Mouse (Mus musculus): ENCODE data around the gene Stat4. TPM values are rescaled to one million over a fixed set of nuclear protein-coding genes. Genes with fewer than 3 reads are reported as not detected.

The Stat4 gene
- total and polyA plus RNA-seq, 3 experiments = 11.4 to 17.5 (median 16.7) TPM

GRCm38 (mm10) chr1:51970182-51970581, 16.8 kb upstream of the Stat4 start:
- Histone ChIP-seq H3K79me2 (replicated peaks; ENCODE audit: control insufficient read depth, extremely low read depth, insufficient read depth, poor library complexity, severe bottlenecking) (no peaks in the 10 kb centered on the region), H3K9ac (ENCODE audit: insufficient read depth, low read depth) (no peak overlapping the region), H3K4me3 (replicated peaks in 1 of 3; ENCODE audit: low read depth in 2 of 3, low read length in 2 of 3, poor library complexity in 1 of 3) (no peak overlapping the region), H3K4me1 (ENCODE audit: control insufficient read depth in 1 of 2, insufficient read depth in 2 of 2) (peaks cover 0 to 6% of the 10 kb centered on the region in 2 experiments; a peak in 2 of 4 replicates), H3K4me2 (ENCODE audit: insufficient read depth, low read depth, poor library complexity, severe bottlenecking) (no peak overlapping the region), H3K9me3 (replicated peaks; ENCODE audit: low read length) (no peaks in the 10 kb centered on the region), H3K36me3 (replicated peaks in 1 of 2; ENCODE audit: control insufficient read depth in 1 of 2, insufficient read depth in 1 of 2, low read length in 1 of 2) (no peaks in the 10 kb centered on the region), H3K27ac (ENCODE audit: insufficient read depth, low read depth) (no peak overlapping the region), H3K27me3 (replicated peaks) (no peaks in the 10 kb centered on the region)
- in situ Hi-C loops (cut with MboI; ENCODE audit: low pct_ligation_motif_present, low pct_unique_long_range_greater_than_20kb, low sequenced_read_pairs) (no loop called here), dilution Hi-C loops (cut with MboI; ENCODE audit: extremely low pct_ligation_motif_present, extremely low pct_unique_long_range_greater_than_20kb, low sequenced_read_pairs) (no loop called here)
- DNase-seq (ENCODE audit: extremely low read depth) = peak; percentile 20
- 0 out of 2 replicates have a peak, but pooled peaks have one; percentile 30 for TF ChIP-seq MAX (IDR thresholded peaks at IDR 0.05; ENCODE audit: low read length)
- TF ChIP-seq NRF1 (IDR thresholded peaks at IDR 0.05; ENCODE audit: low read depth, low read length) = no peak
- no peak for TF ChIP-seq ZC3H11A (IDR thresholded peaks at IDR 0.05; ENCODE audit: low read depth, low read length)
- TF ChIP-seq POLR2A (IDR thresholded peaks at IDR 0.05; ENCODE audit: low read depth, low read length) = no peak
- TF ChIP-seq MXI1 (IDR thresholded peaks at IDR 0.05; ENCODE audit: low read depth, low read length) = no peak

GRCm38 (mm10) chr1:51975589-51975988, 11.4 kb upstream of the Stat4 start:
- Histone ChIP-seq H3K9ac (ENCODE audit: insufficient read depth, low read depth) (no peak overlapping the region), H3K36me3 (replicated peaks in 1 of 2; ENCODE audit: control insufficient read depth in 1 of 2, insufficient read depth in 1 of 2, low read length in 1 of 2) (no peaks in the 10 kb centered on the region), H3K4me2 (ENCODE audit: insufficient read depth, low read depth, poor library complexity, severe bottlenecking) (no peak overlapping the region), H3K27ac (ENCODE audit: insufficient read depth, low read depth) (no peak overlapping the region), H3K4me1 (ENCODE audit: control insufficient read depth in 1 of 2, insufficient read depth in 2 of 2) (no peaks in the 10 kb centered on the region), H3K79me2 (replicated peaks; ENCODE audit: control insufficient read depth, extremely low read depth, insufficient read depth, poor library complexity, severe bottlenecking) (no peaks in the 10 kb centered on the region), H3K27me3 (replicated peaks) (no peaks in the 10 kb centered on the region), H3K4me3 (replicated peaks in 1 of 3; ENCODE audit: low read depth in 2 of 3, low read length in 2 of 3, poor library complexity in 1 of 3) (no peak overlapping the region), H3K9me3 (replicated peaks; ENCODE audit: low read length) (no peaks in the 10 kb centered on the region)
- TF ChIP-seq JUND (conservative IDR thresholded peaks at IDR 0.05; ENCODE audit: low read depth, low read length) = no peak
- TF ChIP-seq ZKSCAN1 (IDR thresholded peaks at IDR 0.05; ENCODE audit: borderline replicate concordance, low read depth, low read length) = no peak
- no peak for TF ChIP-seq UBTF (IDR thresholded peaks at IDR 0.05; ENCODE audit: low read depth, low read length)
- TF ChIP-seq MAX (IDR thresholded peaks at IDR 0.05; ENCODE audit: low read length) = no peak
- no peak for TF ChIP-seq POLR2AphosphoS2 (IDR thresholded peaks at IDR 0.05; ENCODE audit: low read depth, low read length)
- dilution Hi-C loops (cut with MboI; ENCODE audit: extremely low pct_ligation_motif_present, extremely low pct_unique_long_range_greater_than_20kb, low sequenced_read_pairs) = no loop called here
- no peak for DNase-seq (ENCODE audit: extremely low read depth)
- in situ Hi-C loops (cut with MboI; ENCODE audit: low pct_ligation_motif_present, low pct_unique_long_range_greater_than_20kb, low sequenced_read_pairs) = no loop called here

- dilution Hi-C loops (cut with MboI; ENCODE audit: extremely low pct_ligation_motif_present, extremely low pct_unique_long_range_greater_than_20kb, low sequenced_read_pairs) (no loop called here), in situ Hi-C loops (cut with MboI; ENCODE audit: low pct_ligation_motif_present, low pct_unique_long_range_greater_than_20kb, low sequenced_read_pairs) (no loop called here)
- H3K27me3 ChIP-seq (replicated peaks) = no peaks in the 10 kb centered on the region
- H3K9ac ChIP-seq (ENCODE audit: insufficient read depth, low read depth) = no peak overlapping the region
- no peaks in the 10 kb centered on the region for H3K9me3 ChIP-seq (replicated peaks; ENCODE audit: low read length)
- H3K4me2 ChIP-seq (ENCODE audit: insufficient read depth, low read depth, poor library complexity, severe bottlenecking) = no peak overlapping the region
- no peaks in the 10 kb centered on the region for H3K79me2 ChIP-seq (replicated peaks; ENCODE audit: control insufficient read depth, extremely low read depth, insufficient read depth, poor library complexity, severe bottlenecking)
- no peaks in the 10 kb centered on the region for H3K36me3 ChIP-seq (replicated peaks in 1 of 2; ENCODE audit: control insufficient read depth in 1 of 2, insufficient read depth in 1 of 2, low read length in 1 of 2)
- TF ChIP-seq ZNF384 (IDR thresholded peaks at IDR 0.05; ENCODE audit: low read depth, low read length) (no peak), USF1 (IDR thresholded peaks at IDR 0.05; ENCODE audit: low read depth, low read length) (no peak), ZMIZ1 (IDR thresholded peaks at IDR 0.05; ENCODE audit: low read depth, low read length) (no peak), NELFE (IDR thresholded peaks at IDR 0.05; ENCODE audit: low read depth, low read length) (no peak)
- no peak for DNase-seq (ENCODE audit: extremely low read depth)
- no peak overlapping the region for H3K27ac ChIP-seq (ENCODE audit: insufficient read depth, low read depth)
- no peak overlapping the region for H3K4me3 ChIP-seq (replicated peaks in 1 of 3; ENCODE audit: low read depth in 2 of 3, low read length in 2 of 3, poor library complexity in 1 of 3)
- no peaks in the 10 kb centered on the region for H3K4me1 ChIP-seq (ENCODE audit: control insufficient read depth in 1 of 2, insufficient read depth in 2 of 2)
These were observed 7.9 kb upstream of the Stat4 start for GRCm38 (mm10) chr1:51979048-51979447.
